Comparison of ENCODE assay signal across 11 mouse cellular contexts in the genomic region with DNA sequence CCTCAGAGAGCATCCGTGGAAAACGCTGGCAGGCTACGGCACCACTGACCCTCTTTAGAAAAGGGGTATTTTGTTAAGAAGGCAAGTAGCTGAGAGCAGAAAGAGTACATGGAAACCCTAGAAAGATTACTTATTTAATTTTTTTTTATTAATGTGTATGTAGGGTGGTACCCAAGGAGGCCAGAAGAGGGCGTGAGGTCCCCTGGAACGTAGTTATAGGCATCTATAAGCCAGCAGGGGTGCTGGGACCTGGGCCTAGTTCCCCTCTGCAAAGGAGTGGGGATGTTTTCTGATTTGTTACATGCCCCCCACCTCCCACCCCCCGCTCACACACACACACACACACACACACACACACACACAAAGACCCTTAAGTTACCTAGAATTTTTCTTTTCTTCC.
DNase-seq lines count a peak whose midpoint lies in the region; ATAC-seq and TF ChIP-seq lines count a peak whose summit lies in the region.
"Had no signal": no experiment of that assay in that cellular context is flagged by ENCODE, and none has a peak within 500 bp of the region (broad histone marks: within the 10 kb centered on the region; RNA-seq: fewer than 3 reads in every experiment).

No protein-coding gene starts in this region.

- H3K4me1 ChIP-seq in heart, embryonic 11.5 days (ENCODE audit: control insufficient read depth, insufficient read depth, low read length), result peaks cover 39% of the 10 kb centered on the region
- H3K4me1 ChIP-seq in lung, postnatal 0 days (ENCODE audit: insufficient read depth, low read depth, low read length), result peaks cover 2% of the 10 kb centered on the region; the same call in 1 of the 2 replicates

- no peak for DNase-seq in heart, adult 11 months
- no peak for DNase-seq in lung, postnatal 0 days (ENCODE audit: low spot score)
- no peak for DNase-seq in lung, postnatal 25 days (ENCODE audit: low spot score)
- peak; percentile 36 for DNase-seq in R1 (ENCODE audit: low read depth, low spot score)
- peak; percentile 44 for DNase-seq in naive thymus-derived CD4-positive, alpha-beta T cell, adult 2 months (ENCODE audit: low read depth)
- DNase-seq in testis, postnatal 10 days (ENCODE audit: low spot score), result no peak
- DNase-seq in urinary bladder, postnatal 36 days (ENCODE audit: low spot score in 2 of 2), result no peak

- TF ChIP-seq CTCF in lung, postnatal 0 days (IDR thresholded peaks at IDR 0.05), result peak; percentile 44

- peak overlapping the region; percentile 42 for H3K4me2 ChIP-seq in heart, embryonic 11.5 days
- no peak overlapping the region; the same call in 1 of the 2 replicates for H3K4me2 ChIP-seq in lung, postnatal 0 days (replicated peaks; ENCODE audit: low read depth, low read length)
- H3K4me2 ChIP-seq: embryonic facial prominence, embryonic 15.5 days; liver, embryonic 13.5 days had no signal

- 73% methylated on average over 6 of the region's 6 CpGs for WGBS in heart, embryonic 11.5 days (ENCODE audit: insufficient replicate concordance)
- 86% methylated on average over 6 of the region's 6 CpGs for WGBS in lung, postnatal 0 days

- no peaks in the 10 kb centered on the region for H3K27me3 ChIP-seq in heart, embryonic 11.5 days (ENCODE audit: control insufficient read depth, insufficient read depth, low read length)
- H3K27me3 ChIP-seq in lung, postnatal 0 days (replicated peaks; ENCODE audit: insufficient read depth, low read length), result no peaks in the 10 kb centered on the region
- H3K27me3 ChIP-seq: embryonic facial prominence, embryonic 15.5 days had no signal

- TF ChIP-seq EP300 in lung, postnatal 0 days (IDR thresholded peaks at IDR 0.05), result no peak

- no peak for ATAC-seq in heart, embryonic 11.5 days (replicated peaks; ENCODE audit: insufficient number of reproducible peaks, low FRiP score, low TSS enrichment)
- no peak for ATAC-seq in lung, postnatal 0 days

- no peak overlapping the region for H3K4me3 ChIP-seq in heart, embryonic 11.5 days (ENCODE audit: low read depth, low read length)
- H3K4me3 ChIP-seq in lung, postnatal 0 days (ENCODE audit: low read depth, low read length), result no peak overlapping the region
- H3K4me3 ChIP-seq: embryonic facial prominence, embryonic 15.5 days; liver, embryonic 13.5 days had no signal

- no peak overlapping the region for H3K27ac ChIP-seq in heart, embryonic 11.5 days (ENCODE audit: low read depth, low read length)
- no peak overlapping the region for H3K27ac ChIP-seq in lung, postnatal 0 days (ENCODE audit: low read length)
- H3K27ac ChIP-seq: embryonic facial prominence, embryonic 15.5 days; liver, embryonic 13.5 days had no signal

- H3K9ac ChIP-seq in heart, embryonic 11.5 days (ENCODE audit: low read depth, low read length), result no peak overlapping the region
- H3K9ac ChIP-seq in lung, postnatal 0 days (replicated peaks; ENCODE audit: low read depth), result no peak overlapping the region
- H3K9ac ChIP-seq: embryonic facial prominence, embryonic 15.5 days; liver, embryonic 13.5 days had no signal

- no peaks in the 10 kb centered on the region for H3K9me3 ChIP-seq in heart, embryonic 11.5 days (replicated peaks; ENCODE audit: control insufficient read depth, low read length)
- no peaks in the 10 kb centered on the region for H3K9me3 ChIP-seq in lung, postnatal 0 days (ENCODE audit: low read length)
- H3K9me3 ChIP-seq: embryonic facial prominence, embryonic 15.5 days; liver, embryonic 13.5 days had no signal

- 0 out of 2 replicates have a peak, but pooled peaks cover under 1% of the 10 kb centered on the region for H3K36me3 ChIP-seq in heart, embryonic 11.5 days (ENCODE audit: control insufficient read depth, insufficient read depth, low read length)
- H3K36me3 ChIP-seq in lung, postnatal 0 days (ENCODE audit: insufficient read depth, low read length), result 0 out of 2 replicates have a peak, but pooled peaks cover 3% of the 10 kb centered on the region
- H3K36me3 ChIP-seq: embryonic facial prominence, embryonic 15.5 days; G1E; liver, embryonic 13.5 days had no signal

Comparison
In these comparisons a context has a peak if more than half of its experiments do, and no peak if none do; other contexts are left out.
1. DNase-seq: peak in R1 (single experiment) and naive thymus-derived CD4-positive, alpha-beta T cell, adult 2 months (single experiment); none in heart, adult 11 months (single experiment), lung, postnatal 0 days (single experiment), lung, postnatal 25 days (single experiment), testis, postnatal 10 days (single experiment) and urinary bladder, postnatal 36 days (0 of 2).